Mouse (Mus musculus) intestine, postnatal 0 days (tissue): ENCODE data around the gene Kcnk13. TPM values are rescaled to one million over a fixed set of nuclear protein-coding genes. Genes with fewer than 3 reads are reported as not detected.

ENCODE experiments used
- ATAC-seq: fragments of 200-750 bp; cut with Nextera tagmentation; 2 replicates; pipeline ENCODE4 v1.8.0; 2017; ENCODE audit warnings: mild to moderate bottlenecking, moderate TSS enrichment, moderate library complexity
- H3K27ac ChIP-seq: fragments of 300-500 bp; sonication (generic); 2 replicates; pipeline ENCODE4 v1.5.1; 2014; ENCODE audit warnings: mild to moderate bottlenecking, low read depth, low read length, moderate library complexity
- H3K27me3 ChIP-seq: fragments of 300-500 bp; sonication (generic); replicated peaks from 2 replicates; pipeline ENCODE4 v1.6.1; 2014; ENCODE audit warnings: low read length, mixed read lengths; ENCODE audit not compliant: control insufficient read depth, insufficient read depth
- H3K36me3 ChIP-seq: fragments of 300-500 bp; sonication (generic); 2 replicates; pipeline ENCODE4 v1.6.1; 2014; ENCODE audit warnings: mild to moderate bottlenecking, moderate library complexity; ENCODE audit not compliant: control insufficient read depth, insufficient read depth
- H3K4me1 ChIP-seq: fragments of 300-500 bp; sonication (generic); replicated peaks from 2 replicates; pipeline ENCODE4 v1.6.1; 2014; ENCODE audit warnings: antibody characterized with exemption, low read length, mixed read lengths; ENCODE audit not compliant: control insufficient read depth, insufficient read depth
- H3K4me2 ChIP-seq: fragments of 300-500 bp; sonication (generic); replicated peaks from 2 replicates; pipeline ENCODE4 v1.6.1; 2014; ENCODE audit warnings: low read depth, mild to moderate bottlenecking, moderate library complexity
- H3K4me3 ChIP-seq: fragments of 300-500 bp; sonication (generic); 2 replicates; pipeline ENCODE4 v1.5.1; 2014; ENCODE audit warnings: low read depth, low read length
- H3K9ac ChIP-seq: fragments of 300-500 bp; sonication (generic); 2 replicates; pipeline ENCODE4 v1.6.1; 2014; ENCODE audit warnings: mild to moderate bottlenecking, low read depth, low read length
- H3K9me3 ChIP-seq: fragments of 300-500 bp; sonication (generic); 2 replicates; pipeline ENCODE4 v1.6.1; 2016; ENCODE audit warnings: mixed run types; ENCODE audit not compliant: control insufficient read depth
- CTCF ChIP-seq: sonication (generic); IDR thresholded peaks from 2 replicates; pipeline ENCODE4 v1.5.1; 2016; ENCODE audit warnings: low read depth, mild to moderate bottlenecking, control low read depth, antibody characterized with exemption, moderate library complexity
- WGBS: fragments of 180-500 bp; shearing (Covaris S2); extraction: QIAGEN DNeasy Blood & Tissue Kit; methylation state at CpG from one replicate; pipeline ENCODE4 v1.1.7; 2014; 5-methylcytosine and 5-hydroxymethylcytosine counted together
- polyA plus RNA-seq: library from polyadenylated mRNA; unstranded; fragments of >200 nt; fragmentation: Nextera tagmentation; extraction: Ambion mirVana; gene quantifications from 2 replicates; pipeline ENCODE4 v1.2.1, GENCODE M21; 2015

The Kcnk13 gene
- polyA plus RNA-seq, 1 experiment from 2014 or later: 0.43 TPM

DNA sequence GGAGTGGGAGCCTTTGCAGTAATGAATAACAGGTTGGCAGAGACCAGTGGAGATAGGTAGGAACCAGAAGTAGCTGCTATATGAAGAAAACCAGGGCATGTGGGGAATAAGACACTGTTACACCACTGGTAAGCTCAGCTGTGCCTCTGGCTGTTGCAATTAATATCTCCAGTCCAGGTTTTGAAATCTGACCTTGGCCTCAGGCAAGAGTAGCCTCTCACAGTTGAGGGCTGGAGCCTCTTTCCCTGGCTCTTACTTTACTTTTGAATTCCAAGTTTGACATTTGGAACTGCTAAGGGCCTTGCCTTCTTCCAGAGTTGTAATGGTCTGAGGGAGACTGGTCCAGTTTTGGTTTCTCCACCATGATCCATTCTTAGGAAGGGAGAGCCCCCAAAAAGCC, 97.5 kb downstream of the Kcnk13 start:
- H3K4me2 ChIP-seq: no peak overlapping the region

DNA sequence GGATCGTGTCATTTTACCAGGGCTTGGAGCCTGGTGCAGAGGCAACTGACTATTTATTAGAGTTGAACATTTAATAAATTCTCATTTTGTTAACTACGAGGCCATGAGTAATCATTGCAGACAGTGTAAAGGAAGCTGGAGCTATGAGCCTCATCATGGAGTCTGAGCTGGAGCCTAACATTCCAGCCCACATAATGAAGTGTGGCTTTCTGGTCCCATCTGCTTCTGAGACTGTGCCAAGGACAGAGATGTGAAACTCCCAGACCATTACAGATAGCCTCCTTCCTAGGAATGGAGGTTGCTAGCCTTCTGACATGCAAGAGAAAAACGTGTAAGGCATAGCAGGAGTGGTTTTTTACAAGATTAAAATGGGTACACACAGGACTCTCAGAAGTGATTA, 98.3 kb downstream of the Kcnk13 start:
- H3K27me3 ChIP-seq: no peaks in the 10 kb centered on the region
- 71% methylated on average over 3 of the region's 3 CpGs for WGBS
- no peak for TF ChIP-seq CTCF
- no peak overlapping the region for H3K27ac ChIP-seq
- no peaks in the 10 kb centered on the region for H3K9me3 ChIP-seq
- no peaks in the 10 kb centered on the region for H3K4me1 ChIP-seq
- ATAC-seq: no peak
- H3K36me3 ChIP-seq: no peaks in the 10 kb centered on the region
- H3K4me2 ChIP-seq: no peak overlapping the region
- H3K9ac ChIP-seq: no peak overlapping the region
- H3K4me3 ChIP-seq: no peak overlapping the region

More for the DNA sequence above, 97.5 kb downstream of the Kcnk13 start:
- H3K4me3 ChIP-seq: no peak overlapping the region
- no peaks in the 10 kb centered on the region for H3K4me1 ChIP-seq
- no peak overlapping the region for H3K27ac ChIP-seq
- H3K9me3 ChIP-seq: no peaks in the 10 kb centered on the region
- ATAC-seq: no peak
- no peaks in the 10 kb centered on the region for H3K36me3 ChIP-seq
- no peak for TF ChIP-seq CTCF
- H3K9ac ChIP-seq: no peak overlapping the region
- H3K27me3 ChIP-seq: no peaks in the 10 kb centered on the region

DNA sequence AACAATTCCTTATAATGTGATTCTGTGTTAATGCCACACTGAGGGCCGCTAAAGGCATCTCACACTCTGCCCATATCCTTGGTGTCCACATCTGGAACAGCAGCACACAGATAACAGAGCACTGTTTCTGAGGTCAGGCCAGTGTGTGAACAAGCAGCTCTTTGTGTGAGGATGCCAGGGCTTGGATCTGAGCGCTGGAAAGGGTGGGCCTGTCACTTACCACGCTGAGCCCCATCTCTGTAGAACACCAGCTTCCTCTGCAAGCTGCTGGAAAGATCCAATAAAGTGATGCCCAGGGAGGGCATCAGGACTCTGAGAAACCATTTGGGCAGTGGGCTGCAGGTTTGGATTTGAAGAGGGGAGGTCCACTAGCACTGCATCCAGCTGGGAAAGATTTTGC, 100.8 kb downstream of the Kcnk13 start:
- Histone ChIP-seq H3K27me3 (no peaks in the 10 kb centered on the region), H3K4me3 (no peak overlapping the region), H3K27ac (no peak overlapping the region), H3K9me3 (no peaks in the 10 kb centered on the region), H3K36me3 (no peaks in the 10 kb centered on the region), H3K4me2 (no peak overlapping the region), H3K9ac (no peak overlapping the region), H3K4me1 (no peaks in the 10 kb centered on the region)
- WGBS: 75% methylated on average over 3 of the region's 3 CpGs
- TF ChIP-seq CTCF: no peak
- ATAC-seq: no peak

- no peak overlapping the region for H3K9ac ChIP-seq
- no peaks in the 10 kb centered on the region for H3K4me1 ChIP-seq
- H3K27ac ChIP-seq: no peak overlapping the region
- peak; percentile 93 for ATAC-seq
- H3K4me2 ChIP-seq: 0 out of 2 replicates have a peak overlapping the region, but pooled peaks have one; percentile 3
- H3K4me3 ChIP-seq: no peak overlapping the region
- no peaks in the 10 kb centered on the region for H3K36me3 ChIP-seq
- no peak for TF ChIP-seq CTCF
- 44% methylated on average over 5 of the region's 5 CpGs for WGBS
- no peaks in the 10 kb centered on the region for H3K9me3 ChIP-seq
- H3K27me3 ChIP-seq: no peaks in the 10 kb centered on the region
Observed at GRCm38 (mm10) chr12:100067477-100067876, 103.2 kb downstream of the Kcnk13 start.

DNA sequence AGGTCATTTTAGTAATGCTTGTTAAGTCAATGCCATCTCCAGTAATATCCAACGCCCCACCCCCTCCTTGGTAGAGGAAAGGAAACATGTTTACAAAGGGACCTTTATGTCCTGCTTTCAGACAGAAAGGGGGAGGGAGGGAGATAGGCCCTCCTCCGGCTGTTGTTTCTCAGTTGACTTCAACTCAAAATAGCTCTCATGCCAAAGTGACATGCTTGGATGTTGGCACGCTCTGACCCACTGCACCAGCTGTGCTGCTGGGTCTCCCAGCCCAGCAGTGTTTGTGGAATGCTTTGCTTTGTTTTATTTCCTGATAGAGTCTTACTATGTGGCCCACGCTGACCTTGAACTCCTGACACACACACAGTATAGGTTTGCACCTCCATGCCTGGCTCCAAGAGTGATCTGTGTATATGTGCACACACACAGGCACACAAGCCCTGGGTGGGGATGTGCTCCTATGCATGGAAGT, 108.9 kb downstream of the Kcnk13 start:
- no peak for TF ChIP-seq CTCF
- Histone ChIP-seq H3K27me3 (no peaks in the 10 kb centered on the region), H3K4me2 (no peak overlapping the region), H3K4me3 (no peak overlapping the region), H3K27ac (no peak overlapping the region), H3K9me3 (no peaks in the 10 kb centered on the region), H3K9ac (no peak overlapping the region), H3K4me1 (no peaks in the 10 kb centered on the region), H3K36me3 (no peaks in the 10 kb centered on the region)
- WGBS: 63% methylated on average over 4 of the region's 4 CpGs
- no peak for ATAC-seq

DNA sequence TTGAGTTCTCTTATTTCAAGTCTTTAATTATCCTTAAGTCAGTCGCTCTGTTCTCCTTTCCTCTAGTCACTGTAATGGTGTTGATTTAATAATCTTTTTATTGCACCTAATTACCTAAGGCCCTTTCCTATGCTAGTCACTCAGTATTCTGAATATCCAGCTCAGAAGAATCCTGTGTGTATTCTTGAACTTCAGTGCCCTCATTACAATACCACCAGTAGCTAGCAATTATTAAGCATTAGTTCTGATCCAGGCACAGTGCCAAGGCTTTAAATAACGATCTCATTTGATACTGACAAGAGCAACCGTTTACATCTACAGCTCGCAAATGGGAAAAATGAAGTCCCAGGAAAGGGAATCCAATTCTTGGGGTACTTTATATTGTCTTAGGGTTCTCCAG, 111.4 kb downstream of the Kcnk13 start:
- WGBS: 42% methylated on average over 4 of the region's 4 CpGs
- Histone ChIP-seq H3K9ac (no peak overlapping the region), H3K4me3 (no peak overlapping the region), H3K27me3 (no peaks in the 10 kb centered on the region), H3K27ac (no peak overlapping the region), H3K9me3 (no peaks in the 10 kb centered on the region), H3K4me1 (no peaks in the 10 kb centered on the region), H3K4me2 (no peak overlapping the region), H3K36me3 (no peaks in the 10 kb centered on the region)
- TF ChIP-seq CTCF: no peak
- ATAC-seq: no peak

DNA sequence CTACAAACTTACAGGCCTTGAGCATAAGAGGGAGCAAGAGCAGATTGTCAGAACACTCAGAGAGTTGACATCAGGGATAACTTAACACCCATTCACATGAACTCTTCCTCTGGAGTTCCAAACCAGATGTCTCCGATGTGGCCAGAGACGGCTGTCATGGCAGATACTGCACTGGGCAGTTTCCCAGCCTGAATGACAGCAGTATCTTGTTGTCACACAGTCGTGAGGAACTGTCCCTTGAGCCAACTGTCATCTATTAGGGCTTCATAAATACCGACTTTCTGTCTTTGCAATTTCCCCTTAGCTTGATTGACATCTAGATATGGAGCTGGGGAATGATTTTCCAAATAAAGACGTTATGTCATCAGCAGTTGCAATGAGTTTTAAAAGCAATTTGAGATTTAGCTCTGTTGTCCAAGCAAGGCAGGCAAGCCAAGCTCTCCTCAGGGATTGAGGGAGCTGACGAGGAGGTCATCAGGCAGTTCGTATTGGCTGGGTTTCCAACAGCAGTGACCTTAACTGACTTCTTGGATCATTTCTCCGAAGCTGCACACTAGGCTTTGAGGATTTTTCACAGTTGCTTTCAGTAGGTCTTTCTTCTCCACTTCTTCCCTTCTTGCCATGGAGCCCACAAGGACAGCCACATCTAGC, 115.5 kb downstream of the Kcnk13 start:
- no peak overlapping the region for H3K9ac ChIP-seq
- no peak overlapping the region for H3K4me3 ChIP-seq
- H3K27me3 ChIP-seq: no peaks in the 10 kb centered on the region
- no peak overlapping the region for H3K4me2 ChIP-seq
- WGBS: 77% methylated on average over 8 of the region's 8 CpGs
- H3K9me3 ChIP-seq: no peaks in the 10 kb centered on the region
- H3K4me1 ChIP-seq: no peaks in the 10 kb centered on the region
- no peaks in the 10 kb centered on the region for H3K36me3 ChIP-seq
- no peak for ATAC-seq
- TF ChIP-seq CTCF: no peak
- no peak overlapping the region for H3K27ac ChIP-seq
